Mouse (Mus musculus) cerebellum, postnatal 25 days (tissue): ENCODE measurements around the gene Dusp22.

Experiments used
- DNase-seq, 2 experiments: peaks; one replicate each; pipeline ENCODE4 v3.0.0; 2021; ENCODE audit warnings: mixed read lengths in 2 of 2

Dusp22 gene

GRCm38 (mm10) chr13:30722601-30723000 is 62.8 kb downstream of the Dusp22 start:
- DNase-seq, result no peak

- no peak for DNase-seq
These were observed 63.5 kb downstream of the Dusp22 start for GRCm38 (mm10) chr13:30723258-30723657.

GRCm38 (mm10) chr13:30723858-30724257 is 64.1 kb downstream of the Dusp22 start:
- DNase-seq, result no peak

GRCm38 (mm10) chr13:30724691-30725271 is 65.0 kb downstream of the Dusp22 start:
- DNase-seq, result peak; percentile 18 to 35

- no peak for DNase-seq
These were observed 67.1 kb downstream of the Dusp22 start for GRCm38 (mm10) chr13:30726879-30727278.

- no peak for DNase-seq
These were observed 68.4 kb downstream of the Dusp22 start for GRCm38 (mm10) chr13:30728155-30728554.

- no peak for DNase-seq
These were observed 69.4 kb downstream of the Dusp22 start for GRCm38 (mm10) chr13:30729245-30729644.

- DNase-seq, result no peak
These were observed 70.5 kb downstream of the Dusp22 start for GRCm38 (mm10) chr13:30730104-30730793.

- DNase-seq, result no peak
These were observed 73.1 kb downstream of the Dusp22 start for GRCm38 (mm10) chr13:30732709-30733445.

GRCm38 (mm10) chr13:30736721-30737120 is 76.9 kb downstream of the Dusp22 start:
- no peak for DNase-seq

GRCm38 (mm10) chr13:30737257-30737656 is 77.5 kb downstream of the Dusp22 start:
- no peak for DNase-seq

- no peak for DNase-seq
These were observed 78.6 kb downstream of the Dusp22 start for GRCm38 (mm10) chr13:30738310-30738840.

- no peak for DNase-seq
These were observed 81.4 kb downstream of the Dusp22 start for GRCm38 (mm10) chr13:30741172-30741571.

- DNase-seq, result no peak
These were observed 82.7 kb downstream of the Dusp22 start for GRCm38 (mm10) chr13:30742411-30742970.

- DNase-seq, result no peak
These were observed 85.3 kb downstream of the Dusp22 start for GRCm38 (mm10) chr13:30745121-30745520.

GRCm38 (mm10) chr13:30747068-30747467 is 87.3 kb downstream of the Dusp22 start:
- no peak for DNase-seq

- DNase-seq, result no peak
These were observed 87.7 kb downstream of the Dusp22 start for GRCm38 (mm10) chr13:30747504-30747903.

- no peak for DNase-seq
These were observed 88.5 kb downstream of the Dusp22 start for GRCm38 (mm10) chr13:30748321-30748720.

- peak in 1 of 2 experiments; percentile 17 for DNase-seq
These were observed 89.3 kb downstream of the Dusp22 start, which contains the start of gene Irf4 for GRCm38 (mm10) chr13:30749021-30749556. Irf4 (plus strand) TSS chr13:30749226.

- DNase-seq, result no peak
These were observed 89.8 kb downstream of the Dusp22 start for GRCm38 (mm10) chr13:30749557-30750141.

- no peak for DNase-seq
These were observed 90.9 kb downstream of the Dusp22 start for GRCm38 (mm10) chr13:30750461-30751303.

- DNase-seq, result no peak
These were observed 91.4 kb downstream of the Dusp22 start for GRCm38 (mm10) chr13:30751304-30751580.
